Mouse (Mus musculus): ENCODE results near the gene Tec.

The Tec gene

DNA sequence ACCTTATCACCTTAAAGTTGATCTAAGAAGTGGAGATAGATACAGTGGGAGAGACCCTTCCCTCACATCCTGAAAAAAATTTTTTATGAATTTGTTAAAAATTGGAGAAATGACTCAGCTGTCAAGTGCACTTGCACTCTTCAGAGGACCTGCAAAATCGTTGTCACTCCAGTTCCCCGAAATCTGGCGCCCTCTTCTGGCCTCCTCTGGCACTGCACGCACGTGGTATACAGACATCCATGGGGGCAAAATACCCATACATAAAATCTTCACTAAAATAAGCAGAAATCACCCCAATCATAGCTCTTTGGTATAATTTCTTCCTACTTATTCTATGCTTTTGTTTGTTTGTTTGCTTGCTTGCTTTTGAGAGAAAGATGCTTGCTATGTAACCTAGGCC, 25.7 kb upstream of the Tec start:
- DNase-seq (ENCODE audit: inconsistent age in 2 of 2, low spot score in 1 of 2): no peak

DNA sequence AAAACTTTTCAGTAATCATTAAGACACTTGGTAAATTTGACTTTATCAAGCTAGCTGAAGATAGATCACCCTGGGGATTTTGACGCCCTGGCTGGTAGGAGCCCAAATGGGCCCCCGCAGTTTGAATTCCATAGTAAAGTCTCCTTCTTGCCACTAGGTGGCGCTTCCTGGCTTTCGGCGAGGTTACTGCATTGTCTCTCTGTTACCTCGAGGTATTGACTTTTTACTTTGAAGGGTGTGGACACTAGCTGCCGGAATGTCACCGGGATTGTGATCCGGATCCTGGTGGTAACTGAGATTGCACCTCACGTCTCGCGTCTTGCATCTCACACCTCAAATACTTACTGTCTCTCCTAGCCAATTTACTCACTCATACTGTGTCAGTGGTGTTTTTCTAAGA, 23.3 kb upstream of the Tec start:
- DNase-seq (ENCODE audit: inconsistent age in 2 of 2, low spot score in 1 of 2): peak; percentile 47 to 82

DNA sequence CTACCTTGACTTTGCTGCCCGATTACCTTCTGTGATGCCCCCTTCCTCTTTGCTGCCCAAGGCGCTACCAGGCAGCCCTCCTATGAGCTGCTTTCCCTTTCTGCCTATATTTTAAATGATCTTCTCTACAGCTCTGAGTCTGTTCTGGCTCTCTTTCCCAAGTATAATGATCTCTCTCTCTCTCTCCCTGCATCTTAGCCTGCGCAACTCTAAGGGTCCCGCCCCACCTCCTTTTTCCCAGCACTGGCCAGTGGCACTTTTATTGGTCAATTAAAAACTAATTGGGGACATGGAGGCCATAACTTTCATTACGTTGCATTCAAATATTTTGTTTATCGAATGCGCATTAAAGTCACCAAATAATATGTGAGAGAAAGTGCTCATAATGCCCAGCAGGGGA, 20.0 kb upstream of the Tec start:
- DNase-seq (ENCODE audit: inconsistent age in 2 of 2, low spot score in 1 of 2): no peak

DNA sequence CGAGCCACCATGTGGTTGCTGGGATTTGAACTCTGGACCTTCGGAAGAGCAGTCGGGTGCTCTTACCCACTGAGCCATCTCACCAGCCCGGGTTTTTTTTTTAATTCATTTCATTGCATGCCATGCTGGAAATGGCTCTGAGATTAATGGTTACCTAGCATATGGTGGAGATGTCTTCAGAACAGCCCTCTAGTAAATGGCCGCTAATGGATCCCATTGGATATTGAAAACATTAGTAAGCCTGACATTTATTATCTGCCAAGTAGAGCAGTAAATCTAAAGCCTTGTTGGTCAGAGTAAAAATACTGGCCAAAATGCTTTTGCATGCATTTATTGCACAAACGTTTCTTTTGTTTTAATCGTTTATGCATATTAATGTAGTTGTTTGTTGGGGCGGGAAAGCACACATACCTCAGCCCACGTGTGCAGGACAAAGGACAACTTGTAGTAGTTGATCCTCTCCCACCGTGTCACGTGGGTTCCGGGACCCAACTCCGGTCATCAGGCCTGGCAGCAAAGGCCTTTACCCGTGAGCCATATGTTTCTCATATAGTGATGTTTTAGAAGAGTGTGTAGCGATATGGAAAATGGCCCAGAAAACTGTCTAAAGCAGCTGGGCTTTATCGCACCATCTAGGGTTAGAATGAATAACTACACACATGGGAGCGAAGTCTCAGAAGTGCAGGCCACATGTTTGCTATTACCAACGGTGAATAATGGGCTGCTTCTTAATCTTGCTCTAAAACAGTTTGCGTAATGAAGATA, 18.4 kb upstream of the Tec start:
- DNase-seq (ENCODE audit: inconsistent age in 2 of 2, low spot score in 1 of 2): no peak

DNA sequence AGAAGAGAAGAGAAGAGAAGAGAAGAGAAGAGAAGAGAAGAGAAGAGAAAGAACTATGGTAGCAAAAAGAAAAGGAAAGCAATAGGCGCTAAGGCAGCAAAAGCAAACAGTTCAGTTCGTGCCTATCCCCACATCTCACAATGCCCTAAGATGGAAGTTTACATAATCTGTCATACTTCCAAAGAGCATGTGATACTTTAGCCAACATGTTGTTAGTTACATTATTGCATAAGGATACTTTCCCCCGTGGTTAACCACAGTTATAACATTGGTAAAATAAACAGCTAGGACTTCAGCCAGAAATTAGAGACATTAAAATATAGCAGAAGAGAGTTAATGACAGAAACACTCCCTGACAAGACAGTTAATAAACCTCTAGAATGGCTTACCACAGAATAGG, 15.4 kb upstream of the Tec start:
- DNase-seq (ENCODE audit: inconsistent age in 2 of 2, low spot score in 1 of 2): no peak

DNA sequence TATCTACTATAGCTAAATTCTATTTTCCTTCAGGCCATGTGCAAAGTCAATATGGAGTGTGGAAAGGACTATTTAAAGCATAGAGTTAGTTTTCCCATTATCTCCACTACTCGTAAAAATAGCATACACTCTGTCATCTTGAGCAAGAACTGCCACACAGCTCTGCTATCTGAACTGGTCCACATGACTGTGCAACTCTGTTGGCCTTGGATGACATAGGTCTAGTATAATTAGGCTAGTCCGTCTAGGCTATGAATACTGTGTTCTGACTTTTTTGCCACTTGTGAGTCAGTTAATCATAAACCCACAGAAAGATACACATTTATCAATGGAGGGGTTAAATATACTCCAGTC, 14.1 kb upstream of the Tec start:
- peak; percentile 21 to 69 for DNase-seq (ENCODE audit: inconsistent age in 2 of 2, low spot score in 1 of 2)

DNA sequence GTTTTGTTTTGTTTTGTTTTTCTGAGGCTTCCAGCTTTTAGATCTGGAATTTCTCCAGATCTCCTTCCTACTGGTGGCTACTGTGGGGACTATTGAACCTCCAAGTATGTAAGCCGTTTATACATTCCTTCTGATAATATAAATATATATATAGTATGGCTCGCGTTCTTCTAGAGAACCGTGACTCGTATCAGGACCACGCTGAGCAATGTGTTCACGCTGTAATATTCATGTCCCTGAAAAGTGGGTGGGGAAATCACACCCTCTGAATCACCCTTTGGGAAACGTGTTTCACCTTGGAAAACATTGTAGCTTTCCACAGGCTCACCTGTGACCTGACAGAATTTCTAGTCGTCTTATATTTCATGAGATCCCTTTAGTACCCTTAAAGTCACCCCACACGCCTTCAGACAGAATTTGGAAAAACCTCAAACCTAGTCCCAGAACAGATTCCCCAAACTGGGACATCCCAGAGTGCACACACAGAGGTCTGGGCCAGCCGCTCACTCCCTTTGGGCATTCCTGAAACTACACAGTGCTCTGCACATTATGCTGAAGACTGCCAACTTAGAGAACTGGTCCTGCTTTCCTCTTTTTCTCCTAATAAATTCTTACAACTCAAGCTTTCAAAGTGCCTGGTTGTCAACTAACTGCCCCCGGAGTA, 13.6 kb upstream of the Tec start:
- no peak for DNase-seq (ENCODE audit: inconsistent age in 2 of 2, low spot score in 1 of 2)

DNA sequence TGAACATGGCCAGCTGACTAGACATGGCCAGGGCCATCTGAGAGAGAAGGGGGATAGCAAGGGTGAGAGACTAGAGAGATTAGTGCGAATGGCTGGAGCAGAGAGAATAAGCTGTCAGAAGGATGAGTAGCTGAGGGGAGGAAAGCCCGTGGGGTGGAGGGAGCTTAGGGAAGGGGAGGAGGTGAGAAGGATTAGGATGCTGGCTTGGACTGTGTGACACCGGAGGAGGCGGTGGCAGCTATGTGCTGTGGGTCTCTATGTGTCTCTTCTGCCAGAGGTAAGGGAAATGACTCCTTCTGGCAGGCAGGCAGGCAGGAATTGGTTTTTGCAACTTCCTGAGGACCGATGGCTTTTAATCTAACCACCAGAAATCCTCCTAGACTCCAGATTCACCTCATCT, 11.5 kb upstream of the Tec start:
- no peak for DNase-seq (ENCODE audit: inconsistent age in 2 of 2, low spot score in 1 of 2)

DNA sequence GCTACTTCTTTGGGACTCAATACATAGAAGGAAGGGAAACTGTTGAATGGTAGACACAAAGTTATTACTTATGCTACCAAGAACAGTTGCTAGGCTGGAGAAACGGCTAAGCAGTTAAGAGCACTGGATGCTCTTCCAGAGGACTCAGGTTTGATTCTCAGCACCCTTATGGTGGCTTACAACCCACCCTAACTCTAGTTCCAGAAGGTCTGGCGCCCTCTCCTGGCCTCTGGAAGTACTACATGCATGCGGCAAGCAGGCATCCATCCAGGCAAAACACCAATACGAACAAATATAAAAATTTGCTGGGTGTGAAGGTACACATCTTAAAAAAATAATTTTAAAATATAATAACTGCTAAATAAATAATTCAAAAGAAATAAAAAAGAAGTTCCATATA, 2.8 kb upstream of the Tec start:
- no peak for DNase-seq (ENCODE audit: inconsistent age in 2 of 2, low spot score in 1 of 2)

DNA sequence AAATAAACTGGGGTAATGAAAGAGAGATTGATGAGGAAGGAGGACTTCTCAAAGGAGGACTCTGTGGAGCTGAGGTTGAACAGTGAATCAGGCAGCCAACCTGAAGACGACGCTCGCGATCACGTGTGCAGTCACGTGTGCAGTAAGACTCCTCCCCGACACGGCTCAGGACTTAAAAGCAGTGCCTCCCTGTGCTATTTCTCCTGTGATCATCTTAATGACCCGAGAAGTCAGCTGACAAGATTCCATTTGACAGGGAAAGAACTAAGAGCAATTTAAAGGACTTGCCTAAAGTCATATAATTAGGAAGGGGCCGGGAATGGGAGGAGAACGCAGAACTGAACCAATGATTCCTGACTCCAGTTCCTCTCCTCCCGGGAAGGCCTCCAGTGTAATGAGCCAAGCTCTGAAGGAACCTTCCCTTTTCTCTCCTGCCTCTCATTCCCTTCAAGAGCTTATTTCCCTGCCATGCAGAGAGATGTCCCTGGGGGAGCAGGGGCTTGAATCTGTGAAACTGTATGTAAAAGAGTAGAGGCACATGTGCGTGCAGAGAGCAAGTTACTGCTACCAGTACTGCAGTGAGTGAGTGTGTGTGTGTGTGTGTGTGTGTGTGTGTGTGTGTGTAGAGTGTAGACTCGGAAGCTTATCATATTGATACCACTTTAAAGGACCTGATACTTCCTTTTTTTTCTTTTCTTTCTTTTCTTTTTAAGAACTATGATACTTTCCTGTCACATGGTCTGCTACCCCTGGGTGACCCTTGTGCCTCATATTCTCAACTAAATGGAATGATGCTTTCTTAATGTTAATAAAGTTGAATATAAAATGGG, 1.7 kb upstream of the Tec start:
- no peak for DNase-seq (ENCODE audit: inconsistent age in 2 of 2, low spot score in 1 of 2)

DNA sequence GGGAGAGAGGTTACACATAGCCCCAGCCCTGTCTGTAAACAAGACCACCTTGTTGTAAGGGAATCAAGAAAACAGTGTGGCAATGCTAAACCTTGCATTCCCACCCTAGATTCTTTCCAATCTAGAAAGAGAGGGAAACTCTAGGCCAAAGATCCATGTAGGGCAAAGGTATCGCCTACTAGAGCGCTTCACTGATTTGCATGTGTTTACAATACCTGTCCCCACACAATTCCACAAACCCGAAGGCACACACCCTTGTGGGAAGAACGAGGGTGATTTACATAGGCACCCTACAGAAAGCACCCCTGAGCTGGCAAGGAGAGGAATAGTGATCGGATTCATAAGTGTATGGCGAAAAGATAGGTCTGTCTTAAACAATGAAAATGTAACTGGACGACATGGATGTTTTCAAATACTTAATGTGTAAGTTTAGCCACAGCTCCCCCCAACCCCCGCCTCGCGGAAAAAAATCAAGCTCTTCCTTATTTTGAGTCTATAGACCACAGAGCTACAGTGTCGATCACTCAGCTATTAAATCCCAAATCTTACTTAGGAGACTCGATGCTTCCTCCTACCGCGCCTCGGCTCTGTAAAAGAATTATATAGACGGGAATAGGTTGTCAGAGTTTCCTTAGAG, 1.1 kb downstream of the Tec start:
- no peak for DNase-seq (ENCODE audit: inconsistent age in 2 of 2, low spot score in 1 of 2)

DNA sequence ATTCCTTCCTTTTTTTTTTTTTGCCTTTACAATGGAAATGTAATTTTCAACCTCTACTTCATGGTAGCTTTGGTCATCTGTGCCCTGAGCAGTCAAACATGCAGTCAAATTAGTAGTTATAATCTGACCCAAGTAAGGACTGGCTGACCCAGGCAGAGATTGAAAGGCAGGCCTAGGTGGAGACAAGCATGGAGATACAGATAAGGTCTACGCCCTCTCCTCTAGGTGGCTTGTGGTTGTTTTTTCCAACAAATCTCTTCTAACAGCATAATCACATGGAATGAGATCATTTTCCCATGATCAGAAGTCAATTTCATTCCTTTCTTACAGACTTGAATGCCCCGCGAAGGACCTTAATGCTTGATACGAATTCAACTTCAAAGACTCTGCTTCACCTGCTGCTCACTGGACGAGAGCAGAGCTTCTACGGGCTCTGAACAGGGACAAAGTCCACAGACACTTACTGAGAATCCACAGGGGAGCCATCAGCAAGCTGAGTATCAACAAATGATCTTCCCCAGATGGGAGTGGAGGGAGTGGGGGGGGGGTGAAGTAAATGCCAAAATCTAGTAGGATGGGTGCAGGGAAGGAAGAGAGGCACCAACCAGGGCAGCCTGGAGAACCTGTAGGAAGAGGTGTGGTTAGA, 1.9 kb downstream of the Tec start:
- no peak for DNase-seq (ENCODE audit: inconsistent age in 2 of 2, low spot score in 1 of 2)

DNA sequence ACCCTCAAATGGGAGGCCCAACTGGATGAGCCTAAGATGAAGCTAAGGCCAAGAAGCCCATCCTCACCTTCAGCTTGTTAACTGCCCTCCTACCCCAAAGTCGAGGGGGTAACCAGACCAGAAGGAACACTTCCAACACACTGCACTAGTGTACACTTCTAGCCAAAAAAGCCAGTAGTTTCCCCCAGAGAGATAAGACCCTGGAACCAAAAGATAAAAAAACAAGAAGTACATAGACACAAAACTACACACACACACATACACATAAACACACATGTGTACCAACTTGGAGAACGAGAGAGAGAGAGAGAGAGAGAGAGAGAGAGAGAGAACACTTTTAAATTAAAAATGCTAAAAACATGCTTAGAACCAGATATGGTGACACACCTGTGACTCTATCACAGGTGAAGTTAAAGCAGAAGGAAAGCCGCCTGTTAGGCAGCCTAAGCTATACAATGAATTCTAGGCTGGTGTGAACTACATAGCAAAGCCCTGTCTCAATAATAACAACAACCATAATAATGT, 3.6 kb downstream of the Tec start:
- no peak for DNase-seq (ENCODE audit: inconsistent age in 2 of 2, low spot score in 1 of 2)

DNA sequence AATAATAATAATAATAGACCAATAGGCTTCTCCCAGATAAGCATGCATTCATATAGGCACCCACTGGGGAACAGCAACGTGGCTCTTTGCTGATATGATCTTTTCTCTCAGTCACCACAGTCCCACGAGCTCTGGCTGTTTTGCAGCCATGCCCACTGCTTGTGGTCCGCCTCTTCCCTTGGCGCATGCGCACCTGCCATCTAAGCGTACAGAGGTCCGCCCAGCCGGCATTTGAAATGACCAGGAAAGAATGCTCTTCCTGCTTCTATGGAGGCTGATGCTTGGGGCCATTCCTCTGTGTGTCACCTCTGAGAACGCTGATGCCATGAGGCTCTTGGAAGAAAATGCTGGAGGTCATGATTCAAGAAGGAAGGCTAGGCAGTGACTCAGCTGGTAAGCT, 5.1 kb downstream of the Tec start:
- no peak for DNase-seq (ENCODE audit: inconsistent age in 2 of 2, low spot score in 1 of 2)

DNA sequence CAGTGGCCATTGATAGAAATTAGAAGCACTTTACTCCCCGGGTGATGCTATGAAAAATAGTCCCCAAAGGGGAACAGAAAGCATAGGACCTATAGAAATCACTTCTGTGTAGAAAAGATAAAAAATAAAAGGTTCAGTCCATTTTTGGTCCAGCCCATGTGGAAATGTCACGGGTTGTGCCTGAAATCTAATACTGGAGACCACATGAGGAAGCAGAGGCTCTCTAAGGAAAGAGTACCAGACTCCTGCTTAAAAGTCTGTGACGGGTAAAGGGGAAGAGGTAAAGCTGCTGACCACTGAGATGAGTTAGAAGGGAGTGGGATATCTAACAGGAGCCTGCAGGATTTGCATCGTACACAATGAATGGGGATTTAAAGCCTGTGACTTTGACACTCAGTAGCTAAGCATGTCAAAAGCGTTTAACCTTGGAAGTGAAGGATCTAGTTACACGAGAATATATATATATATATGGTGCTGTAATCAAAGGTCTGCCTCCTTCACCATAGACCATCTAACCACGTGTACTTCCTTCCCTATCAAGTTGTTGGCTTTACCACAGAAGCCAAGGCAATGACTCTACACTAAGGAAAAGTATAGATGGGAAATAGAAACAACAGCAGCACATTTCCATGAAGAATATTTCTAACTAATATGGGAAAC, 6.4 kb downstream of the Tec start:
- DNase-seq (ENCODE audit: inconsistent age in 2 of 2, low spot score in 1 of 2): no peak

DNA sequence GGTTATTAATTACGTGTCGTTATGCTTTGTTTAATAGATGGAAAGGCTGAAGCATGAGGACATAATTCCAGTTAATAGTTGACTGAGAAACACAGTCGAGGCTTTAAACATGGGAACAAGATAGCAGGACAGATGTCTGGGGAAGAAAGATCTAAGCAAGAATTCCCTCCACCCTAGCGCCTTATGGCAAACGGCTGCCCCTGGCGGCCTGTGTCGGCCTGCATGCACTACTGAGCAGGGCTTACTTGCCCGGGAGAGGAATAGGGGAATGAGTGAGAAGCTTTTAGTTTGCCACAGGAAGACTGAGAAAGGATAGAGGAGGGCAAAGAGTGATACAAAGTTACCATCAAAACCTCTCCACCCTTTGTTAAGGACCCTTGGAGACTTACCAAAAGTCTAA, 7.4 kb downstream of the Tec start:
- no peak for DNase-seq (ENCODE audit: inconsistent age in 2 of 2, low spot score in 1 of 2)

DNA sequence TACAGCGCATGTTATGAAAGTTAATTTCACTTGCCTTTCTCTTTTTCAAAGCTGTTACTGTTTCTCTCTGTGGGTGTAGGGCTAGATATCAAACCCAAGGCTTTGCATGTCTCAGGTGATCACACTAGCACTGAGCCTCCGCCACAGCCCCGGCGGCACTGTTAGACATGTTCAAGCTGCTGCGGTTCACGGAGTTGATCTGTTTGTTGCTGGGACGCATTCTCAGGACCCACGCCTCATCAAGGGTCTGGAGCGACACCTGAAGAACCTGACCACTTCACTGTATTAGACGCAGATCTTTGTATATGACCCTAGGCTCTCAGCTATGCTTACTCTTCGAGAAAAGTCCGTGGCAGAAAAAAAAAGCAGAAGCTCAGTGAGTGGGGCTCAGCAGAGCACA, 10.0 kb downstream of the Tec start:
- DNase-seq (ENCODE audit: inconsistent age in 2 of 2, low spot score in 1 of 2): no peak

DNA sequence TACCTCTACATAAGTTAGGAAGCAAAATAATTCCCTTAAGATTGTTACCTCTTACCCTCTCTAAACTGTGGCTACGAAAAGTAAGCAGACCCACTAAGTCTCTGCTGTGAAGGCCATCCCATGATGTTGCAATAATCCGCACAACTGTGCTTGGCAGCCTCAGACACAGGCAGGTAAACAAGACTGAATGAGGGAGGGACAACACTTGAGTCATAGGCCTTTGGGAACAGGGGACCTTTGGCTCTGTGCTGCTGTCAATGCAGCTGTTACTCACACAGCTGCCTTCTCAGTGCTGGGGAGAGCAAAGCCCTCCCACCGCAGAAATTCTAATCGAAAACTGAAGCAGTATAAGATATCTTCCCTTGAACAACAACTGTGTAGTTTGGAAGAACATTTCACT, 10.5 kb downstream of the Tec start:
- DNase-seq (ENCODE audit: inconsistent age in 2 of 2, low spot score in 1 of 2): no peak

DNA sequence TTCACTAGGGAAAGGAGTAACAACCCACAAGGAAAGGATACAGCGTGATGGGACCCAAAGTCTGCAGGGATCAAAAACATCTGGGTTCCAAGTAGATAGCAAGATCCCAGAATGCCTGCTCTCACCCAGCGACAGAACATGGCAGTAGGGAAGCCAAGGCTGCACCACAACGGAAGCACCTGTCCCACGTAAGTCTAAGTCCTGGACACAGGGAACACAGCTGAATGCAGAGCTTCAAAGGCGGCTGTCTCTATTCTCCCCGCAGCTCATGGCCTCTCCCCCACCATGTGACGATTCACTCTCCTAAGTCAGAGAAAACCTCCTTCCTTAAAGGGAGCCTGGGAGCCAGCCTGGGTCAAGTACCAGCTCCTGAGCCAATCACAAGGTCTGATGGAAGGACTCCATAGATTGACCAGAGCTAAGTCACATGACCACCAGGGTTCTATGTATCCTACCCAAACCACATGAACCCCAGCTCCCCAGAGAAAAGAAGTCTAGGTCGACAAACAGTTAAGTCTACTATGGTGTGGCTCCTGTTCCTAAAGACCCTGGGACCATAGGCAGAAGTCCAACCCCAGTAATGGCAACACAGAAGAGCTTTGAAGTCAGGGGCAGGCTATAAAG, 11.9 kb downstream of the Tec start:
- DNase-seq (ENCODE audit: inconsistent age in 2 of 2, low spot score in 1 of 2): no peak

DNA sequence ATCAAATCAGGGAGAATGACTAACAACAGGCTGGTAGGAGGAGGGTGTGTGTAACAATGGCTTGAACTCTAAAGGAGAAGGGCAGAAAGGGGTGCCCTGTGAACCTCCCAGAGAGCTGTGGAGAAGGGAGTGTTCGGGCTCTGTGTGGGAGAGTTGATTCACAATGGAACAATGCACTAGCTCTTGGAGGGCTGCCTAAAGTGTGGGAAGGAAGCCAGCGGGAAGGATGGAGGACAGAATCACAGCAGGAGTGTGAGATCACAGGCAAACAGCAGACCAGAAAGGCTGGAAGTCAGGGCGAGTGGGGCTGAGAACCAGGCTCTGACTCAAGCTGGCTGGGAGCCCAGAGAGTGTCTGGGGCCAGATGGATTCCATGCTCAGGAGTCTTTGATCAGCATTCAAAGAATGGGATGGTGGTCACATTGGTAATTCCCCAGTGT, 12.6 kb downstream of the Tec start:
- peak; percentile 81 to 92 for DNase-seq (ENCODE audit: inconsistent age in 2 of 2, low spot score in 1 of 2)
